Mouse (Mus musculus): ENCODE results near the gene Tmem182. TPM values are rescaled to one million over a fixed set of nuclear protein-coding genes. Genes with fewer than 3 reads are reported as not detected.
A peak's percentile ranks its signal among the peaks of the same experiment; 100 is the strongest.

The Tmem182 gene
- total RNA-seq (2021), result 100 to 1,000 TPM; 214 to 218 TPM
- long read RNA-seq, experiment 1, transcript Tmem182-201 (5 exons, 2,716 nt), result major isoform, 252 of 302 reads
- long read RNA-seq, experiment 1, partial matches to known transcripts, result 24 of 302 reads
- long read RNA-seq, experiment 1, other reads (novel, unspliced or antisense), result 26 of 302 reads
- long read RNA-seq, experiment 2, transcript Tmem182-201 (5 exons, 2,716 nt), result major isoform, 211 of 266 reads
- long read RNA-seq, experiment 2, partial matches to known transcripts, result 28 of 266 reads
- long read RNA-seq, experiment 2, other reads (novel, unspliced or antisense), result 27 of 266 reads

GRCm38 (mm10) chr1:40805351-40805750 lies at the start of gene Tmem182:
Tmem182 (plus strand) TSS chr1:40805601.
- DNase-seq (ENCODE audit: low spot score), result peak; percentile 93

DNA sequence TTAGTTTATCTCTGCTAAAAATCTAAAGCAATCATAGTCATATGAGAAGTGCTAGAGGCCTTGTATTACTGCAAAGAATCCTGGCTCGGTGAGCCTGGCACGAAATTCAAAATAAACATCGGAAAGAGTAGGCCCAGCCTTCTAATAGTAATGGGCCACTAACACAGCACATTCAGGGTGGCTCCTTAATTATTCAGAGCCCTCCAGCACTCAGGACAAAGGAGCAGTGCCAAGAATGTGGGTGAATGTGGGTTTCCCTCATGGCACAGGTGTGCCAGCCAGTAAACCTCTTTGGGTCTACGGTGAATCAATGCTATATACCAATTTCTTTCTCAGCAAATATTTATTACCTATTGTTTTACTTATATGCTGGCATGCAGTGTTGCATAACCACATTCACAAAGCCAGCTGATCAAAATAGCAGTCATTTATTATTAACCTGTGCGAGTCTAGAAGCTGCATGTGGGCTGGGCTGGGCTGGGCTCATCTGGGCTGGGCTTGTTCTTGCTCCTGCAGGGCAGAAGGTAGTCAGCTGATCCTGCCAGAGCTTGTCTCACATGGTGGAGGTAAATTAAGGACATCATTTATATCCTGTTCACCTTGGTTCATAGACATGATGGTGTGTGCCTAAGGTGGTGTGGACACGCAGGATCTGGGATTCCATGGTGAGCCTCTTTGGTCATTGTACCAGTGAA lies 45.5 kb upstream of the Tmem182 start:
- DNase-seq (ENCODE audit: low spot score), result no peak

GRCm38 (mm10) chr1:40764042-40764441 lies 41.4 kb upstream of the Tmem182 start:
- DNase-seq (ENCODE audit: low spot score), result no peak

- DNase-seq (ENCODE audit: low spot score), result no peak
These were observed 40.6 kb upstream of the Tmem182 start for GRCm38 (mm10) chr1:40764701-40765275.

DNA sequence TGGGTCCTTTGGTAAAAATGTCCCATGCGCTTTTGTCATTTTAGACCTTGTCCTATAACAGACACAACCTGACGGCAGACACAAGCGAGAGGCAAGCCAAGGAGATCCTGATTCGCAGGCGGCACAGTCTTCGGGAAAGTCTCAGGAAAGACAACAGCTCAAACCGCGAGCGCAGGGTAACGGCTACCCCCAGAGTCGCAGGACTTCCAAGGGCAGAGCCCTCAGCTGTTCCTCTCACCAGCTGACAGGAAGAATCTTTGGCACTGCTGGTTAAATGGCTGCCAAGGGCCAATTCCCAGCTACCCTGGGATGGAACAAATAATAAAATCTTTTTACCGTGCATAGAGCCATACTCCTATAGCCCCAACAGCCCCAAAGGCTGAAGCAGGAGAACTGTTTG lies 39.9 kb upstream of the Tmem182 start:
- peak; percentile 56 for DNase-seq (ENCODE audit: low spot score)

- DNase-seq (ENCODE audit: low spot score), result no peak
These were observed 37.8 kb upstream of the Tmem182 start for GRCm38 (mm10) chr1:40767588-40767987.

DNA sequence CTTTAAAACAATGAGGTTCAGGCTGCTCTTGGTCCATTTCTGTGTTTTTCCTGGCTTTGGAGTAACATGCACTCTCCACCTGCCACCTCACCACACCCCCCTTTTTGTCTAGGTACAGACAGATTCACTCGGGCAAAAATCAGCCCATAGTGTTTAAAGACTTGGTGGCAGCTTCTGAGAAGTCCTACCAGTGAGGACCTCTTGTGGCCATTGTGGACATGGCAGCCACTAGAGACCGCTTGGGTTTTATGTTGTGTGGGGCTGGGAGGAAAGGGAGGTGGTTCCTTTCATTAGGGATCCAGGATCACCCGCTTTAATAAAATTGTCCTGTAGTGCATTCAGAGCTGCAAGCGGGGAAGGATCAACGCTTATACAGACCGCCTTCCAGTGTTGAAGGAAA lies 36.8 kb upstream of the Tmem182 start:
- peak; percentile 67 for DNase-seq (ENCODE audit: low spot score)

GRCm38 (mm10) chr1:40769331-40769894 lies 36.0 kb upstream of the Tmem182 start:
- no peak for DNase-seq (ENCODE audit: low spot score)

GRCm38 (mm10) chr1:40771196-40771970 lies 34.0 kb upstream of the Tmem182 start:
- no peak for DNase-seq (ENCODE audit: low spot score)

DNA sequence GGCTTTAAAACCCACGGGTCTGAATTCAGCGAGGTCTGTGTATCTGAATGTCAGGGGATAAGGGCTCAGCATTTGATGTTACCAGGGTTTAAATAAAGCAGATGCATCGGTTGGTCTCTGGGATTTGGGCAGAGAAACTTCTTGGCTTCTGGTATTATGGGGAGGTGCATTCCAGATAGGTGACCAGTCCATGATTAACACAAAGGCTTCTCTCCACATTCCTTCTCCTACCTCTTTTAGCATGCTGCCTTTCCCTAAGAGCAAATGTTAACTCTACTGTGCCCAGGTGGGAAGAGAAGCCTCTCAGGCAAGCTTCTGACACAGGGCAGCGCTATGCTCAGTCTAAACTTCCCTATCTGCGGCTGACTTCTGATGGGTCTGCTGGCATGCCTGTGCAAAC lies 32.2 kb upstream of the Tmem182 start:
- DNase-seq (ENCODE audit: low spot score), result no peak

- DNase-seq (ENCODE audit: low spot score), result no peak
These were observed 31.4 kb upstream of the Tmem182 start for GRCm38 (mm10) chr1:40774040-40774439.

DNA sequence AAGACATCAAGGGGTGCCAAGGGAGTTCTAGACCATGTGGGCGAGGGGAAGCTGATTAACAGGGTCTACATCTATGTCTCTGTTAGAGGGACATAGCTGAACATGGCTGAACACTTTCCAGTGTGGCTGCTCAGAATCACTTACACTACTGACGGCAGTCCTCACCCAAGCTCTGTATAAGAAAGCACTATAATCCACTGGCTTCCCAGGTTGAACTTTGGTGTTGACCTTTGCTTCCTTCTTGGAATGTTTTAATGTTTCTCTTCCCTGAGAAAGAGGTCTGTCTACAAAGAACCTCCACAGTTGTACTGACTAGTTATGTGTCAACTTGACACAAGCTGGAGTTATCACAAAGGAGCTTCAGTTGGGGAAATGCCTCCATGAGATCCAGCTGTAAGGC lies 29.3 kb upstream of the Tmem182 start:
- no peak for DNase-seq (ENCODE audit: low spot score)

DNA sequence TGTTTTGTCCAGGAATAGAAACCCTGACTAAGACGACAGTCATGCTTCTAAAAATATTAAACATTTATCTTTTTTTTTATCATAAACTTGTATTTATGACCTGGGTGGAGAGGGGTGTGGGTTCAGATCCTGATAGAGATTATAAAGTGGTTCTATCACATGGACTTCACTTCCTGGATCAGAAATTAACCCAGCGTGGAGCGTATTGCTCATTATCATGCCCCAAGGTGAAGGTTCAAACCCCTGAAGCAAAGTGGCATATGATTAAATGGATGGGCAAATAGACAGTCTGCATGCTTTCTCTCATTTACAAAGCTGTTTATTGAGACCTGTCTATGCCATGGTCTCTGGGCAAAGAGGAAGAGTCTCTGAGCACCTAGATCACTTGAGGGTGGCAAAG lies 28.6 kb upstream of the Tmem182 start:
- no peak for DNase-seq (ENCODE audit: low spot score)

DNA sequence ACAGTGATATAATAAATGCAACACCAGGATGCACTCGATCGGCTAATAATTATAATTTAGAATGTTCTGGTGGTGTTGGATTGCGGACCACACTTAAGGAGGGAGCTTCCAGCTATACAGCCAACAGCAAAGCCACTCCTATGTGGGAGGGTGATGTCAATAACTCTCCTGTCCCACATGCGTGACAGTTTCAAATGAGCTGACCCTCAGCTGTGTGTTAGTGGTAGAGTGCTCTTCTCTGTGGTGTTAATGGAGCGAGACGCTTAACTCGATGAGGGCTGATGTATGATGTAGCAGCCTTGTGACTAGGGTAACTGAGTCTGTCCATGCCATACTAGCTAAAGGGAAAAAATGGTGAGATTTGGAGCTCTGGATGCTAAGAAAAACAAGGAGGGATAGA lies 22.0 kb upstream of the Tmem182 start:
- no peak for DNase-seq (ENCODE audit: low spot score)

DNA sequence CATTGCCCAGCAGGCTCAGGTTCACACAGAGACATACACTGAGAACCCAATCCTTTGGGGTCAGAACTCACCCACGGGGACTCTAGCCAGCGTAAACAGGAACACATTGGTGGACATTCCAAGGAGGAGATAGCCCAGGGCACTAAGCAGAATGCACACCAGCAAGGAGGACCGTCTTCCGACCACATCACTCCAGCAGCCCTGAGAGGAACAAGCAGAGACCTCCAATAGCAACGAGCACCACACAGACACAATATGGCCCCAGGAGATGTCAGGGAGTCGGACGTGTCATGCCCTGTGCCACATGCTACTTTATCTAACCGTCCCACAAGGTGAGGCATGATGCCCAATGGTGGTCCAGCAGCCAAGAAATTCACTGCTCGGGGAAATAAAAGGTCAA lies 21.1 kb upstream of the Tmem182 start:
- no peak for DNase-seq (ENCODE audit: low spot score)

DNA sequence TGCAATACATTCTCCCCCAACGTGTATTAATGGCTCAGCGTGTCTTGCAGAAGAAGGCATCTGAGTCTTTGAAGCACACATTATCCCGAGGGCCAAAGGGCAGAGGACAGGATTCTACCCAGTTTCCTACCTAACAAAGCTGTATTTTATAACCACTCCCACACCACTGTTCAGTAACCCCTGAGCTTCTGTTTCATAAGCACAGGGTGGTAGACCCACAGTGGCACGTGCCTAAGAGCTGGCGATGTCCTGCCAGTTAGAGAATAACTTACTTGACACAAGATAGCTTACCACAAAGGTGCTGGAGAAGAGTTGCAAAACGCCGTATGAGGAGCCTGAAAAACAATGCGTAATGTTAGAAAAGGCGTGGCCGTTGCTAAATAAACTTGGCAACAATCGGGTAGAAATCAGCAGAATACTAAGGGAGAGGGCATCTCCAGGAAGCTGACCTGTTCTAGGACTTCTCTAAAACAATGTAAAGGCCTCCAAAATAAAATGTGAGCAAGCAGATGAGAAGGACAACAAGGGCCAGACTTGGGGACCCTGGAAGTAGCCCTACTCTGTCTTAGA lies 19.4 kb upstream of the Tmem182 start:
- DNase-seq (ENCODE audit: low spot score), result no peak

DNA sequence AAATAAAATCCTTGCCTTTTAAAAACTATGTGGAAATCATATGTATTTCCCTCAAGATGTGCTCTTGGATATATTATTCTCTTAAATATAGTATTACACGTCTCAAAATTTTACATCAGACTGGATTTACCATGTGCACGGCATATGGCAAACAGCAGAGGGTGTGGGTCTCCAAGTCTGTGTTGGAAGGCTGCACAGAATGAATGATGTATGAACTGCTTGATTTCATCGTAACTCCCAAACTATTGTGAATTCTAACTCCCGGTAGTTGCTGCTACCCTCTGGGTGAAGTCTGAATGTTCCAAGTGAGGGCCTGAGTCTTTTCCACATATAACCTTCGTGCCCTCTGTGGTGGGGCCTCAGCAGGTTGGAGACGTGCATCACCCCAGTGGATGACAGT lies 16.4 kb upstream of the Tmem182 start:
- no peak for DNase-seq (ENCODE audit: low spot score)

DNA sequence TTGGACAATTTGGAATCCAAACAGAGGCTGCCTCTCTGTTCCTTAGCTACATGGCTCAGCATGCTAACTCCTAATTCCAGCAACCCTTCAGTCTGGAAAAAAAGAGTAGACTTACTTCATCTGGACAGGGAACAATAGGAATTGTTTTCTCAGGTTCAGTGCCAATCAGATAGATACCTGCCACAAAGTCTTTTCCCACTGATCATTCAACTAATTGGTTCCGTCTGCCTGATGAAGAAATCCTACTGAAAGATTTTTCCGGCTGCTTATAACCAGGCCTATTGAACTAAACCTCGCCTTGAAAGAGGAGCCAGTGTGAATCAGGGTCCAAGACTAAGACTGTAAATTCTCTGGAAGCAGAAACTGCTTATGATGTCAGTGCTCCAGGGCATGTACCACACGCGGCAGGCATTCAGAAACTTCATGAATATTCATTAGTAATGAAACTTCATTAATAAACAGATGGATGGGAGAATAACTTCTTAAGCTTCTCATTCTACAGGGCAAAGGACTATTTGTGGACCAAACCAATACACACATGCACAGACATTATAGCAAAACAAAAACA lies 15.7 kb upstream of the Tmem182 start:
- DNase-seq (ENCODE audit: low spot score), result no peak

DNA sequence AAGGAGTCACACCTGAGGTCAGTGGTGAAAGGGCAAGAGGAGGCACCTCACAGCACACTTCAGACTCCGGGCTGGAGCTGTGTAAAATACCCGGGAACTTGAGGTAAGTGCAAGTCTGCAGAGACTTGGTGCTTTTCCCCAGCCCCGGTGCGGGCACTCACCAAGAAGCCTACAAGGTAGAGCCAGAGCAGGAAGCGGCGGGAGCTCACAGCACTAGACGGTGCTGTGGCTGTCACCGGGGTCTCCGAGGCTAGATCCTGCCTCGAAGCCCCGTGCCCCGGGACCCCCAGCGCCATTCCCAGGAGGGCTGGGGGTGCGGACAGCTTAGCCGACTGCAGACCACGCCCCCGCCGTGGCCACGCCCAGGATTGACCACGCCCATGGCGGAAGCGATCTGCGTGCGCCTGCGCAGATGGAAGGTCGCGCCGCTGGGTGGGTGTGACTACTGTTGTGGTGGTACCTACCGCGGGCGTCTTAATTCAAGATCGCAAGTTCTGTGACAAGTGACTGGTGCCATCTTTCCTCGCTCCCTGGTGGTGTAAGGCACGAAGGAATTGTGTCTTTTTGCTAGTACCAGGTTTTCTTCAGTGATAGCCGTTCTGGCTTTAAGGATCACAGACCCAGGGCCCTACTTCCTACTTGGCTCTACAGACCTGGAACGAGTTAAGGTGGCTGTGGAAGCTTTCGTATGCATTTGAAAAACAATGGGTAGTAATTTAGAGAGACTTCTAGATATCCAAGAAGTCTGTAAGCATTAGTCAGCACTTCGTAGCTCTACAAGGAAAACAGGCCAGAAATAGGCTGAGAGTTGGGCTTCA lies 14.9 kb upstream of the Tmem182 start, which contains the start of gene Mfsd9:
Mfsd9 (minus strand) TSS at position 364 of the 818 bp plus-strand sequence.
- peak; percentile 91 for DNase-seq (ENCODE audit: low spot score)

- no peak for DNase-seq (ENCODE audit: low spot score)
These were observed 9.9 kb upstream of the Tmem182 start for GRCm38 (mm10) chr1:40795508-40795907.
